8 mouse cellular contexts compared by ENCODE assay signal in genomic region chr3:84228911-84229310, GRCm38 (mm10). TPM values are rescaled to one million over a fixed set of nuclear protein-coding genes. Genes with fewer than 3 reads are reported as not detected.
DNase-seq lines count a peak whose midpoint lies in the region; ATAC-seq and TF ChIP-seq lines count a peak whose summit lies in the region.

No protein-coding gene starts in this region.

- no peak for TF ChIP-seq EP300 in MEL (IDR thresholded peaks at IDR 0.05; ENCODE audit: low read depth in 1 of 2, low read length in 2 of 2)

- no peak overlapping the region for H3K9ac ChIP-seq in MEL (ENCODE audit: control insufficient read depth, low read depth, low read length, poor library complexity, severe bottlenecking)
- H3K9ac ChIP-seq in heart, embryonic 13.5 days, result peak overlapping the region; percentile 80; the same call in 1 of the 2 replicates
- no peak overlapping the region for H3K9ac ChIP-seq in kidney, postnatal 0 days (ENCODE audit: low read depth, low read length)

- H3K27ac ChIP-seq in MEL (ENCODE audit: control insufficient read depth, low read depth, low read length) (no peak overlapping the region), macrophage (no peak overlapping the region)
- no peak overlapping the region; the same call in 1 of the 2 replicates for H3K27ac ChIP-seq in embryonic facial prominence, embryonic 10.5 days (replicated peaks)
- H3K27ac ChIP-seq in heart, embryonic 13.5 days (replicated peaks), result no peak overlapping the region
- H3K27ac ChIP-seq in kidney, postnatal 0 days, result no peak overlapping the region
- H3K27ac ChIP-seq in thymus, adult 2 months (ENCODE audit: control insufficient read depth, insufficient read depth, low read length), result no peak overlapping the region

- no peaks in the 10 kb centered on the region for H3K9me3 ChIP-seq in MEL (replicated peaks; ENCODE audit: insufficient read depth, low read length)
- H3K9me3 ChIP-seq in embryonic facial prominence, embryonic 10.5 days, result no peaks in the 10 kb centered on the region
- no peaks in the 10 kb centered on the region for H3K9me3 ChIP-seq in heart, embryonic 13.5 days
- H3K9me3 ChIP-seq in kidney, postnatal 0 days (replicated peaks; ENCODE audit: low read length), result no peaks in the 10 kb centered on the region

- H3K4me3 ChIP-seq in MEL (ENCODE audit: control insufficient read depth in 1 of 2, insufficient read depth in 1 of 2, low read depth in 2 of 2, low read length in 2 of 2) (peak overlapping the region in 1 of 2 experiments; percentile 6; a peak in 1 of 4 replicates), macrophage (ENCODE audit: inconsistent target) (peak overlapping the region; percentile 51)
- H3K4me3 ChIP-seq in embryonic facial prominence, embryonic 10.5 days, result peak overlapping the region; percentile 65
- H3K4me3 ChIP-seq in heart, embryonic 13.5 days, result peak overlapping the region; percentile 63
- peak overlapping the region; percentile 41 for H3K4me3 ChIP-seq in kidney, postnatal 0 days (replicated peaks; ENCODE audit: low read depth, low read length)
- H3K4me3 ChIP-seq in thymus, adult 2 months (ENCODE audit: control insufficient read depth, insufficient read depth, low read length), result no peak overlapping the region; the same call in 1 of the 2 replicates

- H3K4me2 ChIP-seq in heart, embryonic 13.5 days, result peak overlapping the region; percentile 91
- H3K4me2 ChIP-seq in kidney, postnatal 0 days (ENCODE audit: low read length), result peak overlapping the region; percentile 81

- ATAC-seq in cerebellum, adult (ENCODE audit: insufficient number of reproducible peaks, low FRiP score, low TSS enrichment), result no peak
- no peak for ATAC-seq in heart, embryonic 13.5 days (ENCODE audit: extremely low read depth, insufficient number of reproducible peaks, low FRiP score, low TSS enrichment)
- no peak for ATAC-seq in kidney, postnatal 0 days (replicated peaks; ENCODE audit: low FRiP score, low read depth)

- H3K4me1 ChIP-seq in MEL (ENCODE audit: control insufficient read depth in 1 of 2, insufficient read depth in 2 of 2, low read length in 2 of 2), result peaks cover 1 to 20% of the 10 kb centered on the region in 2 experiments
- peaks cover 29% of the 10 kb centered on the region for H3K4me1 ChIP-seq in embryonic facial prominence, embryonic 10.5 days
- peaks cover 20% of the 10 kb centered on the region for H3K4me1 ChIP-seq in heart, embryonic 13.5 days
- H3K4me1 ChIP-seq in kidney, postnatal 0 days (replicated peaks; ENCODE audit: insufficient read depth, low read length), result peaks cover 11% of the 10 kb centered on the region; the same call in 1 of the 2 replicates
- peaks cover 6% of the 10 kb centered on the region; the same call in 1 of the 2 replicates for H3K4me1 ChIP-seq in thymus, adult 2 months (replicated peaks; ENCODE audit: control insufficient read depth, insufficient read depth, low read length)

- DNase-seq in cerebellum, adult 11 months, result peak; percentile 45
- DNase-seq in MEL (ENCODE audit: low read depth, low spot score), result no peak
- peak; percentile 53 for DNase-seq in embryonic facial prominence, embryonic 10.5 days (ENCODE audit: low spot score)
- peak; percentile 21 for DNase-seq in kidney, postnatal 0 days (ENCODE audit: low spot score)
- DNase-seq in thymus, adult 2 months, result peak; percentile 19

- no peaks in the 10 kb centered on the region for H3K27me3 ChIP-seq in MEL (ENCODE audit: control insufficient read depth in 1 of 2, insufficient read depth in 2 of 2, low read length in 2 of 2)
- H3K27me3 ChIP-seq in embryonic facial prominence, embryonic 10.5 days (replicated peaks; ENCODE audit: low read depth, poor library complexity, severe bottlenecking), result no peaks in the 10 kb centered on the region
- H3K27me3 ChIP-seq in heart, embryonic 13.5 days (replicated peaks), result no peaks in the 10 kb centered on the region; the same call in 1 of the 2 replicates
- no peaks in the 10 kb centered on the region for H3K27me3 ChIP-seq in kidney, postnatal 0 days (ENCODE audit: insufficient read depth, low read length)
- no peaks in the 10 kb centered on the region for H3K27me3 ChIP-seq in thymus, adult 2 months (ENCODE audit: control insufficient read depth, insufficient read depth, low read length)

- H3K79me2 ChIP-seq in MEL (ENCODE audit: control insufficient read depth, insufficient read depth, low read length, poor library complexity), result no peaks in the 10 kb centered on the region
- H3K79me2 ChIP-seq in macrophage (ENCODE audit: inconsistent target), result no peaks in the 10 kb centered on the region

- WGBS in embryonic facial prominence, embryonic 10.5 days, result 9% methylated on average over 15 of the region's 15 CpGs
- WGBS in heart, embryonic 13.5 days, result 8% methylated on average over 15 of the region's 15 CpGs
- WGBS in kidney, postnatal 0 days, result 17% methylated on average over 15 of the region's 15 CpGs
- 24% methylated on average over 15 of the region's 15 CpGs for WGBS in macrophage (ENCODE audit: missing documents)
- WGBS in thymus, adult 2 months, result 29% methylated on average over 15 of the region's 15 CpGs

- no peak for TF ChIP-seq CTCF in MEL (IDR thresholded peaks at IDR 0.05 in 2 of 3, conservative IDR thresholded peaks at IDR 0.05 in 1 of 3; ENCODE audit: control insufficient read depth in 1 of 3, insufficient read depth in 1 of 3, low read depth in 2 of 3, low read length in 3 of 3, poor library complexity in 1 of 3, severe bottlenecking in 1 of 3)
- TF ChIP-seq CTCF in kidney, postnatal 0 days (IDR thresholded peaks at IDR 0.05; ENCODE audit: low read depth), result no peak
- no peak for TF ChIP-seq CTCF in thymus, adult 2 months (IDR thresholded peaks at IDR 0.05; ENCODE audit: borderline replicate concordance, control insufficient read depth, extremely low read depth, insufficient read depth, low read length, poor library complexity)

- no peak for TF ChIP-seq POLR2A in MEL (IDR thresholded peaks at IDR 0.05; ENCODE audit: control insufficient read depth in 1 of 2, insufficient read depth in 1 of 2, low read depth in 1 of 2, low read length in 2 of 2, poor library complexity in 1 of 2)
- no peak for TF ChIP-seq POLR2A in thymus, adult 2 months (IDR thresholded peaks at IDR 0.05; ENCODE audit: control insufficient read depth, extremely low read depth, insufficient read depth, low read length, poor library complexity)

- H3K36me3 ChIP-seq in MEL (ENCODE audit: control insufficient read depth in 1 of 2, insufficient read depth in 2 of 2, low read length in 2 of 2) (peaks cover 0 to 17% of the 10 kb centered on the region in 2 experiments; a peak in 2 of 4 replicates), macrophage (ENCODE audit: inconsistent target) (no peaks in the 10 kb centered on the region)
- H3K36me3 ChIP-seq in embryonic facial prominence, embryonic 10.5 days (replicated peaks), result no peaks in the 10 kb centered on the region
- H3K36me3 ChIP-seq in heart, embryonic 13.5 days, result no peaks in the 10 kb centered on the region
- no peaks in the 10 kb centered on the region for H3K36me3 ChIP-seq in kidney, postnatal 0 days (ENCODE audit: insufficient read depth, low read length)
- no peaks in the 10 kb centered on the region for H3K36me3 ChIP-seq in thymus, adult 2 months (ENCODE audit: control insufficient read depth, insufficient read depth, low read length)

- no peak for TF ChIP-seq RAD21 in MEL (IDR thresholded peaks at IDR 0.05; ENCODE audit: low read depth, low read length)

TF ChIP-seq in MEL, 35 proteins besides CTCF, POLR2A, EP300 and RAD21:
- TF ChIP-seq POLR2AphosphoS5 (IDR thresholded peaks at IDR 0.05; ENCODE audit: borderline replicate concordance, low read depth, low read length) (no peak), TBP (IDR thresholded peaks at IDR 0.05; ENCODE audit: low read depth, low read length) (peak; percentile 97), UBTF (IDR thresholded peaks at IDR 0.05; ENCODE audit: borderline replicate concordance, insufficient read depth, low read depth, low read length) (no peak)

RNA-seq across cellular contexts. Expression of gene Gm6525, which starts 55.0 kb away (rescaled TPM):
- 0.16 and 0.35 TPM in 2 replicates for total RNA-seq in MEL (2012; rRNA removed)
- polyA plus RNA-seq in MEL (2012; ENCODE audit: insufficient read depth in 1 of 2, insufficient read length in 2 of 2, low read depth in 1 of 2, low replicate concordance in 2 of 2, missing spikeins in 1 of 2), result under 1 TPM in 1 of 2 experiments, not detected in 1; 0.85 TPM
- 0.91 and 1.3 TPM in 2 replicates for polyA plus RNA-seq in embryonic facial prominence, embryonic 10.5 days (2016; fragmentation: Nextera tagmentation; extraction: Ambion mirVana)
- polyA plus RNA-seq in heart, embryonic 13.5 days (2015; fragmentation: Nextera tagmentation; extraction: Ambion mirVana), result 0.24 and 0.28 TPM in 2 replicates
- 0.43 and 0.66 TPM in 2 replicates for polyA plus RNA-seq in kidney, postnatal 0 days (2015; fragmentation: Nextera tagmentation; extraction: Ambion mirVana)
- total RNA-seq in macrophage (2018; cell fraction: chromatin; rRNA removed), result not detected
- not detected for total RNA-seq in macrophage (2018; cell fraction: cytosol; rRNA removed)
- total RNA-seq in macrophage (2018; cell fraction: nucleus; rRNA removed), result not detected
- polyA plus RNA-seq in macrophage (2018), result not detected in 3 replicates
- polyA plus RNA-seq in thymus, adult 2 months (2012; rRNA removed), result not detected in 2 replicates
